Mouse (Mus musculus) heart, embryonic 14.5 days (tissue): ENCODE measurements at regions not wholly inside any gene's neighbourhood (a gene's known extent, or its start where the extent isn't known, plus 50 kb on each side); places are given as distances from the start of the nearest gene placed in this dataset.

Experiments used
- ATAC-seq: fragments of 200-750 bp; cut with Nextera tagmentation; 2 replicates; pipeline ENCODE4 v1.8.0; 2017; ENCODE audit warnings: low read depth, moderate TSS enrichment; ENCODE audit not compliant: insufficient number of reproducible peaks, insufficient read depth, low FRiP score
- H3K27ac ChIP-seq, 2 experiments: fragments of 200-500 bp in 1 of 2; fragments of 300-500 bp in 1 of 2; sonication (generic) in 1 of 2; replicated peaks in 1 of 2; 2 replicates each; pipeline ENCODE4 v1.5.1; 2012 to 2014; ENCODE audit warnings: low read depth in 2 of 2, low read length in 2 of 2, control low read depth in 1 of 2, mild to moderate bottlenecking in 1 of 2, mixed read lengths in 1 of 2; ENCODE audit not compliant: control insufficient read depth in 1 of 2, insufficient read depth in 1 of 2
- H3K27me3 ChIP-seq: fragments of 300-500 bp; sonication (generic); 2 replicates; pipeline ENCODE4 v1.6.1; 2014; ENCODE audit warnings: mild to moderate bottlenecking, low read length, control low read depth; ENCODE audit not compliant: control insufficient read depth, insufficient read depth
- H3K36me3 ChIP-seq: fragments of 300-500 bp; sonication (generic); 2 replicates; pipeline ENCODE4 v1.6.1; 2014; ENCODE audit warnings: mild to moderate bottlenecking, control low read depth, low read length, mixed read lengths; ENCODE audit not compliant: control insufficient read depth, insufficient read depth
- H3K4me1 ChIP-seq, 2 experiments: fragments of 200-500 bp in 1 of 2; fragments of 300-500 bp in 1 of 2; sonication (generic) in 1 of 2; 2 replicates each; pipeline ENCODE4 v1.6.1; 2012 to 2014; ENCODE audit warnings: low read length in 2 of 2, control low read depth in 1 of 2, mixed read lengths in 1 of 2; ENCODE audit not compliant: control insufficient read depth in 2 of 2, insufficient read depth in 2 of 2
- H3K4me2 ChIP-seq: fragments of 300-500 bp; sonication (generic); 2 replicates; pipeline ENCODE4 v1.6.1; 2014; ENCODE audit warnings: mild to moderate bottlenecking, low read length
- H3K4me3 ChIP-seq, 2 experiments: fragments of 200-500 bp in 1 of 2; fragments of 300-500 bp in 1 of 2; sonication (generic) in 1 of 2; 2 replicates each; pipeline ENCODE4 v1.5.1; 2012 to 2014; ENCODE audit warnings: low read length in 2 of 2, mild to moderate bottlenecking in 2 of 2, control low read depth in 1 of 2, low read depth in 1 of 2, moderate library complexity in 1 of 2; ENCODE audit not compliant: control insufficient read depth in 1 of 2, insufficient read depth in 1 of 2
- H3K9ac ChIP-seq: fragments of 300-500 bp; sonication (generic); 2 replicates; pipeline ENCODE4 v1.6.1; 2014; ENCODE audit warnings: mild to moderate bottlenecking, low read length
- H3K9me3 ChIP-seq: fragments of 300-500 bp; sonication (generic); 2 replicates; pipeline ENCODE4 v1.6.1; 2016; ENCODE audit warnings: low read length, control low read depth; ENCODE audit not compliant: control insufficient read depth
- WGBS: fragments of 180-500 bp; shearing (Covaris S2); extraction: QIAGEN DNeasy Blood & Tissue Kit; methylation state at CpG from one replicate; pipeline ENCODE4 v1.1.7; 2014; 5-methylcytosine and 5-hydroxymethylcytosine counted together

- no peaks in the 10 kb centered on the region for H3K27me3 ChIP-seq
- no peak overlapping the region for H3K27ac ChIP-seq
- no peaks in the 10 kb centered on the region for H3K9me3 ChIP-seq
- WGBS, result 92% methylated on average over 4 of the region's 4 CpGs
- H3K4me3 ChIP-seq, result no peak overlapping the region
- ATAC-seq, result no peak
- no peaks in the 10 kb centered on the region for H3K36me3 ChIP-seq
- H3K9ac ChIP-seq, result no peak overlapping the region
- no peak overlapping the region for H3K4me2 ChIP-seq
- peaks cover 9 to 17% of the 10 kb centered on the region in 2 experiments for H3K4me1 ChIP-seq
Observed at GRCm38 (mm10) chr10:111827930-111828329, 144.5 kb upstream of the Krr1 start.

- no peak for ATAC-seq
- no peak overlapping the region for H3K27ac ChIP-seq
- no peaks in the 10 kb centered on the region for H3K36me3 ChIP-seq
- 90% methylated on average over 4 of the region's 4 CpGs for WGBS
- H3K27me3 ChIP-seq, result no peaks in the 10 kb centered on the region
- H3K9ac ChIP-seq, result no peak overlapping the region
- H3K4me2 ChIP-seq, result no peak overlapping the region
- no peaks in the 10 kb centered on the region for H3K9me3 ChIP-seq
- H3K4me1 ChIP-seq, result peaks cover 9 to 17% of the 10 kb centered on the region in 2 experiments
- H3K4me3 ChIP-seq, result no peak overlapping the region
Observed at GRCm38 (mm10) chr10:111828610-111829009, 143.9 kb upstream of the Krr1 start.

GRCm38 (mm10) chr10:111829291-111829690, 143.2 kb upstream of the Krr1 start:
- H3K4me3 ChIP-seq, result no peak overlapping the region
- H3K4me2 ChIP-seq, result no peak overlapping the region
- no peak overlapping the region for H3K27ac ChIP-seq
- H3K4me1 ChIP-seq, result peaks cover 9 to 17% of the 10 kb centered on the region in 2 experiments
- ATAC-seq, result no peak
- no peaks in the 10 kb centered on the region for H3K36me3 ChIP-seq
- no peaks in the 10 kb centered on the region for H3K9me3 ChIP-seq
- no peak overlapping the region for H3K9ac ChIP-seq
- 89% methylated on average over 2 of the region's 2 CpGs for WGBS
- no peaks in the 10 kb centered on the region for H3K27me3 ChIP-seq

- Histone ChIP-seq H3K4me1 (peaks cover 8 to 13% of the 10 kb centered on the region in 2 experiments), H3K36me3 (no peaks in the 10 kb centered on the region), H3K27me3 (no peaks in the 10 kb centered on the region), H3K27ac (no peak overlapping the region), H3K4me3 (no peak overlapping the region), H3K4me2 (no peak overlapping the region), H3K9me3 (no peaks in the 10 kb centered on the region), H3K9ac (no peak overlapping the region)
- WGBS, result 35% methylated on average over 1 of the region's 1 CpGs
- no peak for ATAC-seq
Observed at GRCm38 (mm10) chr10:111831105-111831504, 141.4 kb upstream of the Krr1 start.

- no peak overlapping the region for H3K4me2 ChIP-seq
- H3K27me3 ChIP-seq, result no peaks in the 10 kb centered on the region
- H3K4me3 ChIP-seq, result no peak overlapping the region
- no peak for ATAC-seq
- H3K9ac ChIP-seq, result no peak overlapping the region
- H3K36me3 ChIP-seq, result no peaks in the 10 kb centered on the region
- H3K9me3 ChIP-seq, result no peaks in the 10 kb centered on the region
- WGBS, result 82% methylated on average over 2 of the region's 2 CpGs
- peaks cover 0 to 4% of the 10 kb centered on the region in 2 experiments; a peak in 2 of 4 replicates for H3K4me1 ChIP-seq
- H3K27ac ChIP-seq, result no peak overlapping the region
Observed at GRCm38 (mm10) chr10:111833611-111834010, 138.9 kb upstream of the Krr1 start.

GRCm38 (mm10) chr10:111834280-111834679, 138.2 kb upstream of the Krr1 start:
- H3K4me2 ChIP-seq, result no peak overlapping the region
- no peak for ATAC-seq
- WGBS, result 40% methylated on average over 5 of the region's 5 CpGs

GRCm38 (mm10) chr10:111834925-111835823, 137.3 kb upstream of the Krr1 start:
- H3K27ac ChIP-seq, result no peak overlapping the region
- ATAC-seq, result no peak

More at GRCm38 (mm10) chr10:111834280-111834679, 138.2 kb upstream of the Krr1 start:
- H3K9me3 ChIP-seq, result no peaks in the 10 kb centered on the region
- no peaks in the 10 kb centered on the region for H3K36me3 ChIP-seq
- H3K4me3 ChIP-seq, result no peak overlapping the region
- H3K4me1 ChIP-seq, result peaks cover 0 to 4% of the 10 kb centered on the region in 2 experiments; a peak in 2 of 4 replicates
- H3K27ac ChIP-seq, result no peak overlapping the region
- H3K9ac ChIP-seq, result no peak overlapping the region
- no peaks in the 10 kb centered on the region for H3K27me3 ChIP-seq

More at GRCm38 (mm10) chr10:111834925-111835823, 137.3 kb upstream of the Krr1 start:
- Histone ChIP-seq H3K9me3 (no peaks in the 10 kb centered on the region), H3K4me1 (peaks cover 0 to 4% of the 10 kb centered on the region in 2 experiments; a peak in 2 of 4 replicates), H3K9ac (no peak overlapping the region), H3K4me3 (no peak overlapping the region), H3K27me3 (no peaks in the 10 kb centered on the region), H3K36me3 (no peaks in the 10 kb centered on the region), H3K4me2 (no peak overlapping the region)
- 42% methylated on average over 11 of the region's 11 CpGs for WGBS
